Mouse (Mus musculus): Measurements from ENCODE around the gene Manbal.

DNA sequence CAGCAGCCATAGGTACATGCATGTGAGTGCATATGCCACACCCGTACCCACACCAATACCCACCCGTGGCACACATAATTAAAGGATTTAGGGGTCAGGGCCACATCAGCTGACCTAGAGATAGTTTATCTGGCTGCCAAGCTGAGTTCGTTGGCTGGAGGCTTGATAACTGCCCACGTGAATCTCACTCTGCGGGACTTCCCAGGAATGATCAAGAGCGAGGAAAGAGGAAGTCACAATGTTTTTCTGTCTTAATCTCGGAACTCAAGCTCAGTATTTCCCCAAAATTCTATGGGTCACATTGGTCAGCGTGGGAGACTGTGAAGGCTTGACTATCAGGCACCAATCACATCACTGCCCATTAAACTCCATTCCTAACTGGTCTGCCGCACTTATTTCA is 632 bp upstream of the Manbal start:
- TF ChIP-seq USF1 (IDR thresholded peaks at IDR 0.05; ENCODE audit: low read depth) (no peak), SRF (IDR thresholded peaks at IDR 0.05; ENCODE audit: control insufficient read depth, insufficient read length, low read depth) (no peak), POLR2A (IDR thresholded peaks at IDR 0.05; ENCODE audit: insufficient read length, low read depth) (no peak), MYOD1 (IDR thresholded peaks at IDR 0.05; ENCODE audit: control insufficient read depth in 1 of 3, insufficient read length in 2 of 3, low read depth in 2 of 3) (no peak), E2F4 (IDR thresholded peaks at IDR 0.05; ENCODE audit: insufficient read depth) (no peak), MYOG (IDR thresholded peaks at IDR 0.05; ENCODE audit: control insufficient read depth in 1 of 3, insufficient read depth in 1 of 3, insufficient read length in 2 of 3, low read depth in 2 of 3) (no peak), POLR2AphosphoS2 (IDR thresholded peaks at IDR 0.05; ENCODE audit: insufficient read length, low read depth) (no peak)
